Mouse (Mus musculus) E14TG2a.4 (cell line): ENCODE data around the gene Nf2.

Experiments
- CTCF ChIP-seq: conservative IDR thresholded peaks from 2 replicates; pipeline ENCODE4 v1.5.1; 2014; ENCODE audit warnings: low read length
- POU5F1 ChIP-seq: IDR thresholded peaks from 2 replicates; pipeline ENCODE4 v1.6.1; 2014; ENCODE audit warnings: low read length, borderline replicate concordance

DNA sequence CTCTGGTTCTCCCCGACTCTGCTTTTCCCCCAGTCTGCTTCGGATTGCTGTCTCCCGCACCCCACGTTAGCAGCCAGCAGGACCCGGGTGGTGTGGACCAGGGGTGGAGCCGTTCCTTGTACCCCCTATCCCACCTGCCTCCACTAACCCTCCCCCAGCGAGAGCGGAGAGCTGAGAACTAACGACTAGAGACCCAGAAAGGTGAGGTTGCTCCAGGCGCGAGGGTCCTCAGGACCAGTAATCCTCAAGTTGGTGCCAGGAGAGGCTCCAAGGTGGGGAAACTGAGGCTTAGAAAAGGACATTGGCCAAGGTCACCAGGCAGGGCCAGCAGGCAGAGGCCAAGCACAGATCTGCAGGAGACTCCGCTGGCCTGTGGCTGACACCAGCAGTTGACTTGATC is 102.1 kb downstream of the Nf2 start:
- TF ChIP-seq CTCF (no peak), POU5F1 (no peak)
